Comparison of ENCODE assay signal across 7 mouse cellular contexts in genomic region chr4:147904313-147905089, GRCm38 (mm10). TPM values are rescaled to one million over a fixed set of nuclear protein-coding genes. Genes with fewer than 3 reads are reported as not detected.
A peak's percentile ranks its signal among the peaks of the same experiment; 100 is the strongest.
DNase-seq lines count a peak whose midpoint lies in the region; ATAC-seq lines count a peak whose summit lies in the region.

Gene Mfn2 (minus strand): TSS chr4:147904704.

- H3K9ac ChIP-seq in intestine, embryonic 16.5 days (ENCODE audit: low read depth, low read length) = peak within 1 kb of the TSS; percentile 96
- peak within 1 kb of the TSS; percentile 84 for H3K9ac ChIP-seq in midbrain, embryonic 11.5 days (ENCODE audit: low read length)

- peak within 1 kb of the TSS; percentile 76 for H3K27ac ChIP-seq in intestine, embryonic 16.5 days (ENCODE audit: low read length)
- peak within 1 kb of the TSS; percentile 58 for H3K27ac ChIP-seq in midbrain, embryonic 11.5 days (ENCODE audit: low read depth, low read length)

- H3K36me3 ChIP-seq in intestine, embryonic 16.5 days (ENCODE audit: control insufficient read depth, insufficient read depth, low read length) = 0 out of 2 replicates have a peak, but pooled peaks cover 2% of the 10 kb centered on the region
- H3K36me3 ChIP-seq in midbrain, embryonic 11.5 days (ENCODE audit: control insufficient read depth, insufficient read depth, low read length) = peaks cover 6% of the 10 kb centered on the region; the same call in 1 of the 2 replicates

- H3K4me1 ChIP-seq in intestine, embryonic 16.5 days (ENCODE audit: control insufficient read depth, insufficient read depth, low read length) = peaks cover 16% of the 10 kb centered on the region
- peaks cover 8% of the 10 kb centered on the region for H3K4me1 ChIP-seq in midbrain, embryonic 11.5 days (ENCODE audit: control insufficient read depth, insufficient read depth, low read length)

- peak within 1 kb of the TSS; percentile 65 for H3K4me2 ChIP-seq in intestine, embryonic 16.5 days (ENCODE audit: low read depth, low read length)
- peak within 1 kb of the TSS; percentile 74 for H3K4me2 ChIP-seq in midbrain, embryonic 11.5 days

- DNase-seq in adrenal gland, adult 8-10 months = peak; percentile 87
- DNase-seq in embryo, embryonic 9.5 days (ENCODE audit: extremely low spot score) = peak; percentile 91
- peak; percentile 66 to 88 for DNase-seq in gastrocnemius, postnatal 4 days (ENCODE audit: low spot score in 2 of 2)
- DNase-seq in left cerebral cortex, postnatal 36 days (ENCODE audit: low spot score in 2 of 2) = peak; percentile 90 to 94
- peak; percentile 99 for DNase-seq in midbrain, embryonic 11.5 days (ENCODE audit: low spot score, missing footprints)
- peak; percentile 92 for DNase-seq in skeletal muscle tissue, adult 2 months (ENCODE audit: low read depth, low spot score)

- H3K27me3 ChIP-seq in intestine, embryonic 16.5 days (replicated peaks; ENCODE audit: control insufficient read depth, insufficient read depth, low read length) = no peaks in the 10 kb centered on the region
- no peaks in the 10 kb centered on the region for H3K27me3 ChIP-seq in midbrain, embryonic 11.5 days (ENCODE audit: control insufficient read depth, insufficient read depth, low read length)

- peak; percentile 88 for ATAC-seq in intestine, embryonic 16.5 days
- peak; percentile 96 for ATAC-seq in midbrain, embryonic 11.5 days (ENCODE audit: low FRiP score)

- under 1% methylated on average over 57 of the region's 59 CpGs for WGBS in intestine, embryonic 16.5 days
- under 1% methylated on average over 57 of the region's 59 CpGs for WGBS in midbrain, embryonic 11.5 days

- peak within 1 kb of the TSS; percentile 94 for H3K4me3 ChIP-seq in intestine, embryonic 16.5 days (ENCODE audit: low read length)
- H3K4me3 ChIP-seq in midbrain, embryonic 11.5 days (ENCODE audit: low read depth, low read length) = peak within 1 kb of the TSS; percentile 93

- no peaks in the 10 kb centered on the region for H3K9me3 ChIP-seq in intestine, embryonic 16.5 days (ENCODE audit: control insufficient read depth, low read length)
- H3K9me3 ChIP-seq in midbrain, embryonic 11.5 days (ENCODE audit: control insufficient read depth, low read length) = no peaks in the 10 kb centered on the region

- intact Hi-C loops in left cerebral cortex, postnatal 36 days (cut with DNase I) = no loop called here

RNA-seq across cellular contexts. Expression of gene Mfn2, which starts in this region (rescaled TPM):
- 100 to 1,000 TPM; 119 to 236 (median 168) TPM for total RNA-seq in adrenal gland, adult 8-10 months (2022)
- 100 to 1,000 TPM; 200 to 231 TPM for total RNA-seq in gastrocnemius, postnatal 4 days (2021)
- polyA plus RNA-seq in intestine, embryonic 16.5 days (2015; fragmentation: Nextera tagmentation; extraction: Ambion mirVana) = 50.8 and 59.7 TPM in 2 replicates
- total RNA-seq in left cerebral cortex, postnatal 36 days (2021) = 100 to 1,000 TPM; 181 to 206 TPM
- 36.8 and 42.4 TPM in 2 replicates for polyA plus RNA-seq in midbrain, embryonic 11.5 days (2014; fragmentation: Nextera tagmentation; extraction: Ambion mirVana)

Comparison
In these comparisons a context has a peak if more than half of its experiments do, and no peak if none do; other contexts are left out.
1. Peak in every context shown above with its lines: DNase-seq, ATAC-seq, H3K4me3 ChIP-seq and H3K27ac ChIP-seq.